Mouse (Mus musculus) retina, embryonic 14.5 days (tissue): ENCODE measurements around the gene Fgf9.

ENCODE experiments used
- DNase-seq: peaks from one replicate; pipeline ENCODE4 v3.0.0-alpha.2; 2015; ENCODE audit warnings: low spot score

Gene Fgf9

DNA sequence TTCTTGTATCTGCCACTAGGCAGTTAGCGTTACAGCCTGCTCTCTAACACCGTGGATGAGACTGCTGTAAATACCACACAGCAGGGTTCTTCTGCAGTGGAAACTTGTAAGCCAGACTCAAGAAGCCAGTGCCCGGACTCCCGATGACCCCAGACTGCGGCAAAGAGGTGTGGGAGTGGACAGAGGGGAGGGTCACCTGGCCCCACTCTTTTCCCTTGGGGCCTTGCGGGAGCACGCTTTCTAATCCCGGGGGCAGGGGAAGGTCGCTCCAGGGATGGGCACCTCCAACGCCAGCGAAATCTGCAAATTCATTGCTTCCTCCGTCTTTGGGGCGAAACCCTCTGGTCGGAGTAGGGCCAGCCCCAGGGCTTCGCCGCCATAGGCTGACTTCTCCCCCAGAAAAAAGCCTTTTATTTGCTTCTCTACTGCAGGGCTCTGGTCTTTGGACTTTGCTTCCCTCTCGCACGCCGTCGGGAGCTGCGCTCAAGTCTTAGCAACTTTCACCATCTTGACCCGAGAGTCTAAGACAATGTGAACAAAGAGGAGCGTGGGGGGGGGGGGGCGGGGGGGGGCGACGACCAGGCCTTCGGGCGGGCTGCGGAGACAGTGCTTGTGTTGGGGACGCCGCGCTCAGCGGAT is at the start of gene Fgf9:
Fgf9 (plus strand) TSS at position 67 of the 639 bp plus-strand sequence.
- DNase-seq: peak; percentile 74

DNA sequence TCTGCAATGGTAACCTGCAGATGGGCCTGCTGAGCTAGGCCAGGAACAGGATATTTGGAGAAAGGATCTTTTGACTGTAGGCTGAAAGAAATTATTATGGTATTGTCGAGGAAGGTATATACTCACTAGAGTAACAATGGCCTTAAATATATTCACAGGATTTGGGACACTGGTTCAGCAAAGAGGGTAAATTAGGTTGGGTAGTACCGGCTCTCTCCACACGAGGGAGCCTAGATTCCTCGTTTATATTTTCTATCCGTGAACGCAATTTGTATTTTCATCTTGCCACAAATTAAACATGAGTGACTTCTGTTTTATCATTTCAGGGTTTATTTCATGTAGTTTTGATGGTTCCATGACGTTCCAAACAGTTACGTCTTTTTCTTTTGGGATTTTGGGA is 35.8 kb upstream of the Fgf9 start:
- DNase-seq: peak; percentile 89

DNA sequence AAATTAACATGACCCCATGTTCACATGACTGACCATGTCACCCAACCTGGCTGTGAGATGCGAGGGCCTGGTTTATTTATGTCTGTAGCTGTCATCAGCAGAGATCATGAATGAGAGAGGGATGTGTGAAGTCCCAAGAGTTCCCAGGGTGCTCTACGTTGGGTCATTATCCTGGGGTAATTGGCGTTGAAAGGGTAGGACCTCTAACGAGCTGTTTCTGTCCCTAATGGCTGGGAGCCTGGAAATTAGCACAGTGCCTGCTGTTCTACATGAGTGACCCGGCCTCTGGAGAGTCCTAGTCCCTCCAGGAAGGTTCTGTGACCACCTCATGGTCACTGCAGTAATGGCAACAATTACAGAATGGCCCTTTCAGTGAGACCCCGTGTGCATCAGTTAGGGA is 34.2 kb upstream of the Fgf9 start:
- DNase-seq: peak; percentile 93

DNA sequence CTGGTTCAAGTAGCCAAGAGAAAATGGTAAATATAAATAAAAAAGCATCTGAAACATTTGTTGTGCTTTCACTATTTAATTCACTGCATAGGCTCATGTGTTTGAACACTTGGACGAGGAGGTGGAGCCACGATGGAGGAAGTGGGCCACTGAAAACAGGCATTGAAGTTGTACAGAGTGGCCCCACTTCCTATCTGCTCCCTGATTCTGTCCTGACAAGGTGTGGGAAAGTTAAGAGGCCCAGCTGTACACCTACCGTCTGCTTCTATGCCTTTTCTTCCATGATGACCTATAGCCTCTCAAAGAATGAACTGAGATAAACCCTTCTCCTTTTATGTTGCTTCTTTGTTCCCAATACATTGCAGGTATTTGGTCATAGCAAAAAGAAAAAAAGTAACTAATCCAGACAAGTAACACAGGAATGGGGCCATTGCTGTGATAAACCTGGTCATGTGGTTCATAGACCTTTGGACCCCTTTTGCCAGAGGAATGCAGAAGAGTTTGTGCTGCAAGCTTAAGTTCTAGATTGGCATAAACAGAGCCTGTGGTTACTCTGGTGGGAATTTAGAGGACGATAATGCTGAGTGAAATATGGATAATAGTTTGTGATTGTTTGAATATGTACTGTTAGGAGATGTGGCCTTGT is 23.6 kb upstream of the Fgf9 start:
- DNase-seq: no peak

DNA sequence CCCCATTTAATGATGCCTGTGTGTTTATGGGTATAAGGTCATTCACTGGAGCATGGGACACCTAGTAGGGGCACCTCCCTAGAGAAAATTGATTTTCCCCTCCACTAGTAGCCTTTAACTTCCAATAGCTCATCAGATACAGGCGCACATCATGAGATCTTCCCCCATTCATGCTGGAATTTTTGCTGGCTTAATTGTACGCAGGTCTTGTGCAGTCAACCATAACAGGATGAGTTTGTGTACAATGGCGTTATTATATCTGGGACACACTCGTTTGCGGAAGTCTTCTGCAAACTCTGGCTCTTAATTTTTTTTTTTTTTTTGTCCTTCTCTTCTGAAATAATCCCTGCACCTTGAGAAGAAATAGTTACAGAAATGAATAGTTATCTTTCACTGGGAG is 19.7 kb upstream of the Fgf9 start:
- peak; percentile 59 for DNase-seq

DNA sequence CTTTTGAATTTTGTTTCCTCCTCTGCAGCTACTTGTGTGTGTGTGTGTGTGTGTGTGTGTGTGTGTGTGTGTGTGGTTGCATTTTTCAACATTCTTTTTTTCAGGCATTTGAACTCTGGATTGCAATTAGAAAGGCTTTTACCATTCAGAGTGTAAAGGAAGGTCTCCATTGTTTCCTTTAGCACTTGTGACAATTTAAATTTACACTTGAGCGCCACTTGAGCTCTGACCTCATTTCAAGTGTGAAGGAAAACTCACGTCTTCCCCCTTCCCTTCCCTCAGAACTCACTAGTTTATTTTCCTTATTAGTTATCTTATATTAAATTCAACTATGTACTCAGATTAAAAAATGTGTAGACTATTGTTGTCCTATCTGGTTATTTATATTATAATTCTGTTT is 2.8 kb upstream of the Fgf9 start:
- DNase-seq: peak; percentile 37

DNA sequence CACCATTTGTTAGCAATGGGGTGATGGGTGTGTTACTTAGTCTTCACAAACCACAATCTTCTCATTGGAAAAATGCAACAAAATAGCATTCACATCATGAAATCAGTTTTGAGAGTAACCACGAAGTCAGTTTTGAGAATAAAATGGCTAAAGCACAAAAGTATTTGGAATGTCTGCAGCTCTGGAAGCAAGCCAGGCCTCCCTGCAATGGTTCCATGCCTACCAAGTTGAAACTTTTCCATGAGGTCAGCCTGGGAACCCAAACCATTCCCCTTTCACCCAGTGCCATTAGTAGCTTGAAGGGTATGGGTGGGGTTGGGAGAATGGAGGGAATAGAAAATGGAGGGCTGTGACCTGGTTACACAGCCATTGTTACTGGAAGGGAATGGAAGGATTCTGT is 1.7 kb upstream of the Fgf9 start:
- DNase-seq: no peak

DNA sequence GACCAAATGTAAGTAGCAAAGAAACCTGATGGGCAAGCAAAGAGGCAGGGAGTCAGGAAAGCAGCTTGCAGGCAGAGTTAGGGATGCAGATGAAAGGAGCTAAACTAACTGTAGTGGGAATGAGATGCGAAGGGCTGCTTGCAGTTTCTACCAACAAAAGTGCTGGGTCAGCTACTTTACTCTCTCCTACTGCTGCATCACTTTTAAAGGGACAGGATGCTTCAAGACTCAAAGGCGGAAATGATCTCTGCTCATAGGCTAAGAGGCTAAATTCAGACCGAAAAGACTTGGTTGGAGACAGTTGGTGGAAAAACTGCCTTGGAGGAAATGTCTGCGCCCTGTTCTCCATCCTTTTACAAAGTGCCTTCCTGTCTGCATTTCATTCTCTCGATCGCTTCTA is 420 bp upstream of the Fgf9 start:
- DNase-seq: peak; percentile 60

DNA sequence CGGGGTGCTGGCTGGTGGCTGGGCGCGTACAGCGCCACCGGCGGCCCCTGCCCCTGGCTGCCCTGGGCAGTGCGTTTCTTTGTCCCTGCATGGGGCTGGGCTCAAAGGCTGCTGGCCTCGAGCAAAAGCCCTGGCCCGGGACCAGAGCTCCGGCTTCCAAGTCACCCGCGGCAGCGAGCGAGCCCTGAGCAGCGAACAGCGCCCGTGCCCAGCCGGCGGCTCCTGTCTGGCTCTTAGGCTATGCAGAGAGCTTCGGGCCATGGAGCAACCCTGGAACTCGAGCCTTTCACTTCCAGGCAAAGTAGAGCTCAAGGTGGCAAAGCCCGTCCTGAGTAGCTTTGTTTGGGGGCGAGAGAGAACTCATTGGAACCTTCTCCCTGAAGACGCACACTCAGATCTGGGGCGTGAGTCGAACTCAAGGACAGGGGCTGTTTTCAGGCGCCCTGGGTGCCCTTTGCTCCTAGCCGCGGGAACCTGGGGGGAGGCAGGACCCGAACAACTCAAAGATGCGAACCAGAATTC is 834 bp downstream of the Fgf9 start:
- DNase-seq: peak; percentile 62

DNA sequence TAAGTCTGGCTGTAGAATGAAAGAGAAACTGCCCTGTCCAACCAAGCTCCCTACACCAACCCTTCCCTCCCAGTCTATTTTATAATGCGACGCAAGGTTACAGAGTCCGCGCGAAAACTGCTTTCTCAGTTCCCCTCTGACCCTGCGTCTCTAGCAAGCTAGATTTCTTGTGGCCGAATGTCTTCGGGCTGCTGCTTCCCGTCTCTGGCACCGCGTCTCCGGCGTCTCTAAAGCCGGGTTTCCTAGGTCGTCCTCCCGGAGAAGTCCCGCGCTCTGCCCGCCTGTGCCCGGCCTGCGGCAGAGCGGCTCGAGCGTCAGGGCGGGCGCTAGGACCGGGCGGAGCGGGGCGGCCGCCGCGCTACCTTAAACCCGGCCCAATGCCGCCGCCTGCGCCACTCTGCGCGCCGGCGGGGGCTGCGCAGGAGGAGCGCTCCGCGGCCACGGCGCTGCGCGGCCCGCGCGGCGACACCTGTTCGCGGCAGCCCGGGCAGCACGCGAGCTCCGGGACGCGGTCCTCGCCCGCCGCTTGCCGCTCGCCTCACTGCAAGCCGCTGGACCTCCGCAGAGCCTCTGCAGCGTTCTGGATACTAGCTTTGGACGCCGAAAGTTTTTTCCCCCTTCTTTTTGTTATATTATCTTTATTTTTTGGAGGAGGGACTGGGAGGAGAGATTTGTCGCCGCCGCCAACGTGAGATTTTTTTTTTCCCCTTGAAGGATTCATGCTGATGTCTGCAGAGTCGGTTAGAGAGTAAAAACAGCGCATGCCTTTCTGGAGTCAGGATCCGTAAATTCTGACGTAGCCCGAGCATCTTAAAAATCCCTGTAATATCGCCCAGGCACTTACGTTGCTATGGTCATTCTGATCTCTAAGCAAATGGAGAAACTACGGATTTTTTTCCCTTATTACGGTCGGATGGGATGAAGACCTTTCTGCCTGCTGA is 1.8 kb downstream of the Fgf9 start:
- peak; percentile 87 for DNase-seq

DNA sequence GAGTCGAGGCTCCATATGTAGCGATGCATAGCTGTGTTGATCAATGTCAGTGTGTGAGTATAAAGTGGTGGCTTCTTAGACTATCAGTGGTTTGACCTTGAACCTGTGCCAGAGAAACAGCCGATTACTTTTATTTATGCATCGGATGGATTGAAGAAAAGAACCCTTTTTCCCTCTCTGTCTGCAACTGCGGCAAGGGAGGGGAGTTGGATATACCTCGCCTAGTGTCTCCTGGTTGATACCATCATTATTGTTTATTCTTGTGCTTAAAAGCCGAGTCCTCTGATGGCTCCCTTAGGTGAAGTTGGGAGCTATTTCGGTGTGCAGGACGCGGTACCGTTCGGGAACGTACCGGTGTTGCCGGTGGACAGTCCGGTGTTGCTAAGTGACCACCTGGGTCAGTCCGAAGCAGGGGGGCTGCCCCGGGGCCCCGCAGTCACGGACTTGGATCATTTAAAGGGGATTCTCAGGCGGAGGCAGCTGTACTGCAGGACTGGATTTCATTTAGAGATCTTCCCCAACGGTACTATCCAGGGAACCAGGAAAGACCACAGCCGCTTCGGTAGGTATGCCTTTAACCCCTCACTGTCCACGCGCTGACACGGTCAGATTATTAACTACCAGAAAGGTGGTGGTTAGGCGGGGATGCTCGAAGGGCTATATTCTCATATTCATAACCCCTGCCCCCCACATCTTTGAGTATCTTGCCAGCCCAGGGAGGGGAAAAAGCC is 2.6 kb downstream of the Fgf9 start:
- DNase-seq: peak; percentile 44

DNA sequence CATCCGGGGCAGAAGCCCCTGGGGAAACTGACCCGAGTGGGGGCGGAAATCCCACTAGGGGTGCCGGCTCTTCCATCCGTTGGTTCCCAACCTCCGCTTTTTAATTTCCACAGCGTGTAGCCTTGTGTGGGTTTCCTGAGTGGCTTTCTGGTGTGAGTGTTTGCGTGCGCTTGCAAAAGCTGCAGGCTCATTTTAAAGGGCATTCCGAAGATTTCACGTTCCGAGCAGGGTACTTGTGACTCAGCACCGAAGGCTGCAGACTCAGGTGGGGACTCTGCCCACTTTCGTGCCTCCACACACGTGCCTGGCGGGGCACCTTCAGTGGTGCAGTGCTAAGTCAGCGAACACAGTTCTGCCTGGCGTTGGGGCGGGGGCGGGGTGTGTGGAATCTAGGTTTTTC is 3.6 kb downstream of the Fgf9 start:
- DNase-seq: no peak

DNA sequence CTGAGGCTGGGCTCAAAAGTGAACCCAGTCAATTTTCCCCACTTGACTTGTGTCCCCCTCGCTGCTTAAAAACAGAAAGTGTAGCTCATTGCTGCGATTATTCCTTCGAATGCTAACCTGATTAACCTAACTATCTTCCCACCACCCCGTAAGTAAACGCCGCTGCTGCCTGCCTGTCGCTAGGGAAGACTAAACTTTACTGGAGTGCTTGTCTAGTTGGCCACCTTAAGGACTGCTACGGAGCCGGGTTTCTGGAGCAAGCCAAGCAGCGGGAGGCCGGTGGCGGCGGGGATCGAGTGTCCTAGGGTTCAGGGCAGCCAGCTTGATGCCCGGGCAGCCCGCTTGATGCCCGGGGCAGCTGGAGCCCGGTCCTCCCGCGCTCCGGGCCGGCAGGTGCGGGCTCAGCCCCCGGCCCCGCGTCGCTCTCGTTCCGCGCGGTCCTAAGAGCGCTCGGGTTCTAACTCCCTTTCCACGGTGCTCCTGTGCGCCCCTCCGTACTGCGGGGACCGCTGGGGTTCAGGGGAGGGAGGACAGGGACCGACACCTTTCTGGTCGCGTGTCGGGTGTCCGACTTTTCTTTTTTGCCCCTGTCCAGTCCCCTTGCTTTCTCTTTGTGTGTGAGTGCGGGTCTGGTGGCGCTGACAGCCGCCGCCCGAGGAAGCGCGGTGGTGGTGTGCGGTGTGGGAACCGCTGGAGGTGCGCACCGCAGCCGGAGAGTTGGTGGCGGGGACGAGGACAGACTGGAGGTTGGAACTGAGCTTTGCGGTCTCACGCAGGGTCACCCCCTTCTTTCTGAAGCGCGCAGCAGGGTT is 4.5 kb downstream of the Fgf9 start:
- peak; percentile 76 for DNase-seq

DNA sequence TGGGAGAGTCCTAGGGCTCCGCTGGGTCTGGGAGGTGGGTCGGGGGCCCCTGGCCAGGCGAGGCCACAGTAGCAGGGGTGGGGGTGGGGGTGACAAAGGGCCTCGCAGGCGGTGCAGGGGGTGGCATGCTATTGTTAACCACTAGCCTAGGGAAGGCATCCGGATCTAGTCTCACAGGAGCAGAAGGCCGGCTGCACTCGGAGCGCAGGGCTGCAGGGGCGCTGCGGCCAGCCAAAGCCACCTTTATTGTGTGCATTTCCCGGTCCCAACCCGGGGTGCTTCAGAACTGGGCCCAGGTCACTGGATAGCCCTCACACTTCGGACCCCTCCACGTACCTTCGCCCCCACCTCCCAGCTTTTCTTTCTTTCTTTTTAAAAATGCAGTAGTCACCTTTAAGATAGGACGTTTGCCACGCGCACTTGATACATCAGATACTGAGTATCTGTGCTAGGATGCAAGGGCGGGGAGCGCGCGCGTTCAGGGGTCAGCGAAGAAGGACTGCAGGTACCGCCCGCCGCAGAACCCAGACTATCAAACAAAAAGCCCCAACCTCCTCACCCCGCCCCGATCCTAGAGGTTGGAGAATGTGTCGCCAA is 5.2 kb downstream of the Fgf9 start:
- DNase-seq: peak; percentile 74

DNA sequence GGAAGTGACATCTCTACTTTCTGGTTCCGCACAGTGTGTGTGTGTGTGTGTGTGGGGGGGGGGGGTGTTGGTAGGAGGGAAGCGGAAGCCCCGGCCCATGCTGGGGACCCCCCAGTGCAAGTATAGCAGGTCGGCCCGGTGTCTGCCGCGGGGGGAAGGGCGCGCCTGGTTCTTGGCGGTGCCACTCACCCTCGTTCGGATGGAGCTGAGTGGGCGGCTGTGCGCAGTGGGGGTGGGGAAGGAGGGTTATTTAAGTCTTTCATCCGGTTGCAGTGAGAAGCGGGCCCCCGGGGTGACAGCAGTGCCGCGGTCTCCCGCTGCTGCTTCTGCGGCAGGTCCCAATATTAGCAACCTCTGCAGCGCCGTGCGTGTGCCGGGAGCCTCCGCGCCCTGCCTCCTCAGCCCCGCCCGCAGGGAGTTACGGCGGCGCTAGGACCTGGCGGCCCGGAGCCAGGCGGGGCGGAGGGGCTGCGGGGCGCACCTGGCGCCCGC is 5.7 kb downstream of the Fgf9 start:
- DNase-seq: peak; percentile 82

DNA sequence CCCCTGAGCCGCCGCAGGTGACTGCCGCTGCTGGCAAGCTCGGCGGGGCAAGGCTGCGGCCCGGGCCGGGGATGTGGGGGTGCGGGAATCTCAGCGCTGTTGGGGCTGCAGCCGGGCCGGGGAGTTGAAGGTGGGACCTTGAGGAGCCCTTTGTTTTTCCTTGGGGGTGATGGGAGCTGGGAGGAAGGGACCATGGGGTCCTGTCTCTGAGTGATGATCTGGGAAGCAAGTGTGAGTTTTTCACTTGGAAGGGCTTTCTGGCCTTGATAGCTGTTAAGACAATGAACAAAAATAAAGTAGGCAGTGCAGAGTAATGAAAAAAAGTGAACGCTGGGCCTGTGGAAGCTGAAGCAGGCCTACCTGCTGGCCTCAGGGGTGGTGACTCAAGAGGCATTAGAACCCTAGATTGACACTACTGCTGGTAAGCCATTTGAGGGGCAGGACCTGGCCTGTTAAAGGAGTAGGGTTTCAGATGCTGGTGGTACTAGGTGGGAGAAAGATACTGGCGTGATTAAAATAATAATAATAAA is 6.4 kb downstream of the Fgf9 start:
- no peak for DNase-seq

DNA sequence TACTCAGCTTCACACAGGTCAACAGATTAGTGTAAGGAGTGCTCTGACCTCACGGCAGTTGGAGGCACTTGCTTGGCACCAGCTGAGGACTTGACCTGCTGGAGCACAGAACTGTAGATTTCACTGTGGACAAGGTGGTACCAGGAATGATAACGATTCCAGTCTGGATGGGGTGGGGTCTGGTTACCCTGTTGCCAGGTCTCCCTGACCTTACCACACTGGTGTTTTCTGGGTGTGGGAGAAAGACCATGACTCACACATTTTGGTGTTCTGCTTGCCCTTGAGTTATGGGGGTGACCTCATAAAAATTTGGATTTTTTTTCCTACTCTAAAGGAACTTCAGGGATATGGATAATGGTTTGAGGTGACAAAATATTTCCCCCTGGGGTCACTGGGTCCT is 9.1 kb downstream of the Fgf9 start:
- no peak for DNase-seq

DNA sequence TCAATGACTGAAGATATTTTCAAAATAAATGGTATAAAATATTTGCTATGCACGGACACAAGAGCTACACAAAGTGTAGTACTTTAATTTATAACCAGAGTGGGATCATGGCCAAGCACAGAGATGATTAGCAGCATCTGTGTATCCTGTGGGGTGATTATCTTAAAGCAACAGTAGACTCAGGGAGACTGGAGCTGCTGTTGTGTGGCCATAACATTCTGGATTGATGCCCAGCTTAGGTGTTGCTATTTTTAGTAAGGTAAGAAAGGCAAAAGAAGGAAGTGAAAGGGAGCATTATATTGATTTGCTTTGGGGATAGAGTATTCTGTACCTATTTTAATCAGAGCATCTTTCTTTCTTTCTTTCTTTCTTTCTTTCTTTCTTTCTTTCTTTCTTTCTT is 11.6 kb downstream of the Fgf9 start:
- DNase-seq: no peak

DNA sequence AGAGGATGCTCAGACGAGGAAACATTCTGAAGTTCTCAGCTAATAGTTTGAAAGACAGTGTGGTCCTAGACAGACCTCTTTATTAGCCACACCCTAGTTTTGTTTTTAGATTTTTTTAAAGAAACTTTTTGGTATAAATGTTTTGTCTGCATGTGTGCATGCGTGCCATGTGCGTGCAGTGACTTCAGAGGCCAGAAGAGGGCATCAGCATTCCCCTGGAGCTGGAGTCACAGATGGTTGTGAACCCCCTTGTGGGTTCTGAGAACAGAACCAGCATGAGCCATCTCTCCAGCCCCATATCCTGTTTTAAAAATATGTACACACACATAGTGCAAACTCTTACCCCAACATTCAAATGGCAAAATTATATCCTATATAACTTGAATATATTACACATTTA is 13.9 kb downstream of the Fgf9 start:
- DNase-seq: no peak

DNA sequence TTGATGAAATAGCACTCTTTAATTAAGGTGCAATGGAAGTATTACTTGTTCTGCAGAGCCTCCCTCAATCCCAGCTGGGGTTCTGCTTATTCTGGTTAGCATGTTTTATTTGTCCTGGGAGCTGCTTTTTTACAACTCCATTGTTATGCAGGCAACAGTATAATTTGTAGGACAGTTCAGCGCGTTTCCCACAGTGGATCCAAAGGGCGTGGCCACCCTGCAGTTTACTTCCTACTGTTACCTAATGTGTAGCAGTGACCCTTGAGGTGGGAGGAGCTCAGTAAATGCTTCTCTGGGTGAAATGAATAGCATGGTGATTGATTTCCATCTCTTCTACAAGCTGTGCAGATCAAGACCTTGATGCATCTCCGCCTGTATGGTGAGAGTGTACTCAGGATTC is 17.0 kb downstream of the Fgf9 start:
- no peak for DNase-seq
